14 mouse cellular contexts compared by ENCODE assay signal in the genomic region with DNA sequence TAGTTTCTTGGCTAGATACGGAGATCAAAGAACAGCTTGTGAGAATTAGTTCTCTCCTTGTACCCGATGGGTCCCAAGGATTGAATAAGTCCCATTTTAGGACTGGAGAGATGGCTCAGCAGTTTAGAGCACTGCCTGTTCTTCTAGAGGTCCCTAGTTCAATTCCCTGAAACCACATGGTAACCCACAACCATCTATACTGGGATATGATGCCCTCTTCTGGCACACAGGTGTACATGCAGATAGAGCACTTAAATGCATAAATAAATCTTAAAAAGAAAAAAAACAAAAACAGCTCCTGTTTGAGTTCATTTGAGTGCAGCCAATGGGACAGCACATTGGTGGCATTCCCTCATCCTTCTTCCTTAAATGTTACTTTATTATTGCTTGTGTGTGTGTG. TPM values are rescaled to one million over a fixed set of nuclear protein-coding genes. Genes with fewer than 3 reads are reported as not detected.
DNase-seq lines count a peak whose midpoint lies in the region; TF ChIP-seq lines count a peak whose summit lies in the region.
"Had no signal": no experiment of that assay in that cellular context is flagged by ENCODE, and none has a peak within 500 bp of the region (broad histone marks: within the 10 kb centered on the region; RNA-seq: fewer than 3 reads in every experiment).

No protein-coding gene starts in this region.

- H3K4me1 ChIP-seq in liver, adult 2 months (ENCODE audit: control insufficient read depth, insufficient read depth, low read length) = no peaks in the 10 kb centered on the region
- no peaks in the 10 kb centered on the region for H3K4me1 ChIP-seq in E14TG2a.4 (replicated peaks; ENCODE audit: low read depth, low read length)
- H3K4me1 ChIP-seq in cerebellum, adult 2 months (ENCODE audit: control insufficient read depth, insufficient read depth, low read length) = no peaks in the 10 kb centered on the region
- H3K4me1 ChIP-seq: embryonic facial prominence, embryonic 12.5 days; forebrain, embryonic 13.5 days; hindbrain, embryonic 10.5 days; midbrain, embryonic 15.5 days had no signal

- H3K27me3 ChIP-seq in liver, adult 2 months (ENCODE audit: control insufficient read depth, insufficient read depth, low read length) = no peaks in the 10 kb centered on the region
- no peaks in the 10 kb centered on the region for H3K27me3 ChIP-seq in E14TG2a.4 (ENCODE audit: insufficient read depth, low read length)
- H3K27me3 ChIP-seq in cerebellum, adult 2 months (ENCODE audit: control insufficient read depth, insufficient read depth, low read length) = no peaks in the 10 kb centered on the region
- H3K27me3 ChIP-seq: embryonic facial prominence, embryonic 12.5 days; forebrain, embryonic 13.5 days; midbrain, embryonic 15.5 days had no signal

- H3K9me3 ChIP-seq in E14TG2a.4 (ENCODE audit: low read length) = no peaks in the 10 kb centered on the region
- H3K9me3 ChIP-seq: embryonic facial prominence, embryonic 12.5 days; forebrain, embryonic 13.5 days; hindbrain, embryonic 10.5 days; midbrain, embryonic 15.5 days had no signal

- no peak overlapping the region for H3K9ac ChIP-seq in liver, adult 2 months (ENCODE audit: low read depth, low read length)
- H3K9ac ChIP-seq: embryonic facial prominence, embryonic 12.5 days; forebrain, embryonic 13.5 days; midbrain, embryonic 15.5 days had no signal

- no peaks in the 10 kb centered on the region for H3K79me2 ChIP-seq in liver, adult 2 months (ENCODE audit: control insufficient read depth, insufficient read depth, low read length)

- peaks cover 58% of the 10 kb centered on the region for H3K36me3 ChIP-seq in liver, adult 2 months (ENCODE audit: control insufficient read depth, insufficient read depth, low read length)
- peaks cover 93% of the 10 kb centered on the region for H3K36me3 ChIP-seq in E14TG2a.4 (ENCODE audit: insufficient read depth, low read length)

- 93% methylated on average over 2 of the region's 2 CpGs for WGBS in liver, adult 2 months
- 83% methylated on average over 2 of the region's 2 CpGs for WGBS in cerebellum, adult 2 months

- no peak for TF ChIP-seq CTCF in liver, adult 2 months (IDR thresholded peaks at IDR 0.05; ENCODE audit: low read depth, low read length)
- peak; percentile 35 for TF ChIP-seq CTCF in E14TG2a.4 (conservative IDR thresholded peaks at IDR 0.05; ENCODE audit: low read length)
- no peak for TF ChIP-seq CTCF in cerebellum, adult 2 months (IDR thresholded peaks at IDR 0.05; ENCODE audit: borderline replicate concordance, insufficient read depth, low read depth, low read length)

- no peak overlapping the region for H3K4me3 ChIP-seq in liver, adult 2 months (ENCODE audit: insufficient read depth, low read depth, low read length)
- no peak overlapping the region for H3K4me3 ChIP-seq in E14TG2a.4 (replicated peaks; ENCODE audit: low read length)
- no peak overlapping the region for H3K4me3 ChIP-seq in cerebellum, adult 2 months (replicated peaks; ENCODE audit: insufficient read depth, low read depth, low read length)
- H3K4me3 ChIP-seq: embryonic facial prominence, embryonic 12.5 days; forebrain, embryonic 13.5 days; hindbrain, embryonic 10.5 days; midbrain, embryonic 15.5 days had no signal

- no peak overlapping the region for H3K27ac ChIP-seq in liver, adult 2 months (replicated peaks; ENCODE audit: insufficient read depth, low read depth, low read length)
- H3K27ac ChIP-seq in cerebellum, adult 2 months (ENCODE audit: insufficient read depth, low read length) = no peak overlapping the region
- H3K27ac ChIP-seq: embryonic facial prominence, embryonic 12.5 days; forebrain, embryonic 13.5 days; hindbrain, embryonic 10.5 days; midbrain, embryonic 15.5 days had no signal

- no peak for TF ChIP-seq POLR2A in liver, adult 2 months (IDR thresholded peaks at IDR 0.05; ENCODE audit: extremely low read depth, insufficient read depth, low read length)
- no peak for TF ChIP-seq POLR2A in cerebellum, adult 2 months (IDR thresholded peaks at IDR 0.05; ENCODE audit: borderline replicate concordance, insufficient read depth, low read length)

- peak; percentile 28 for DNase-seq in embryo, embryonic 10 days (ENCODE audit: low spot score)
- no peak for DNase-seq in embryo, embryonic 9.5 days (ENCODE audit: extremely low spot score)
- DNase-seq in liver, adult 2 months (ENCODE audit: extremely low read depth, low read depth, low spot score) = peak; percentile 19
- no peak for DNase-seq in liver
- DNase-seq in c-Kit-positive CD71-positive TER-119-negative erythroid progenitor cells, embryonic 14.5 days (ENCODE audit: low read depth) = peak; percentile 10
- no peak for DNase-seq in cerebellum, adult 2 months
- DNase-seq in layer of hippocampus, adult 11-12 months (ENCODE audit: low spot score) = no peak
- DNase-seq: right cerebral cortex, postnatal 4 days had no signal

RNA-seq across cellular contexts. Expression of gene Smc3, which starts 37.8 kb away (rescaled TPM):
- 10.5 and 12.0 TPM in 2 replicates for total RNA-seq in liver, adult 2 months (2014; rRNA removed)
- 1.6 and 1.8 TPM in 2 replicates for polyA plus RNA-seq in liver, adult 2 months (2012; rRNA removed)
- polyA plus RNA-seq in cerebellum, adult 2 months (2012; rRNA removed) = 32.0 and 32.2 TPM in 2 replicates

RNA-seq across cellular contexts. Expression of gene Rbm20, which starts 39.1 kb away (rescaled TPM):
- 1.7 and 1.8 TPM in 2 replicates for total RNA-seq in liver, adult 2 months (2014; rRNA removed)
- polyA plus RNA-seq in liver, adult 2 months (2012; rRNA removed) = 0.31 and 0.45 TPM in 2 replicates
- 2.5 and 3.1 TPM in 2 replicates for polyA plus RNA-seq in cerebellum, adult 2 months (2012; rRNA removed)
- total RNA-seq: neutrophil, adult 5-6 weeks had no signal

RNA-seq across cellular contexts. Expression of gene Nutf2-ps1, which starts 49.2 kb away (rescaled TPM):
- total RNA-seq in liver, adult 2 months (2014; rRNA removed) = 21.3 and 32.6 TPM in 2 replicates
- polyA plus RNA-seq in liver, adult 2 months (2012; rRNA removed) = 42.4 and 50.1 TPM in 2 replicates
- 17.0 and 17.3 TPM in 2 replicates for polyA plus RNA-seq in cerebellum, adult 2 months (2012; rRNA removed)

Comparison
In these comparisons a context has a peak if more than half of its experiments do, and no peak if none do; other contexts are left out.
1. DNase-seq: peak in embryo, embryonic 10 days (single experiment), liver, adult 2 months (single experiment) and c-Kit-positive CD71-positive TER-119-negative erythroid progenitor cells, embryonic 14.5 days (single experiment); none in embryo, embryonic 9.5 days (single experiment), liver (single experiment), cerebellum, adult 2 months (0 of 2) and layer of hippocampus, adult 11-12 months (single experiment).
2. RNA of gene Smc3, which starts 37.8 kb away (polyA plus RNA-seq): 32.0 to 32.2 TPM in cerebellum, adult 2 months; 1.6 to 1.8 TPM in liver, adult 2 months; every median in the first group is over 10 times any median in the second.